Mouse (Mus musculus): Measurements from ENCODE around the gene Sf3b1. TPM values are rescaled to one million over a fixed set of nuclear protein-coding genes. Genes with fewer than 3 reads are reported as not detected.
"Not testable (repeated sequence)": the region's sequence is repeated elsewhere in the genome, so short reads cannot be mapped to it uniquely, and the experiment has no call there.

Gene Sf3b1
- polyA plus RNA-seq, 1 experiment: 250 TPM

DNA sequence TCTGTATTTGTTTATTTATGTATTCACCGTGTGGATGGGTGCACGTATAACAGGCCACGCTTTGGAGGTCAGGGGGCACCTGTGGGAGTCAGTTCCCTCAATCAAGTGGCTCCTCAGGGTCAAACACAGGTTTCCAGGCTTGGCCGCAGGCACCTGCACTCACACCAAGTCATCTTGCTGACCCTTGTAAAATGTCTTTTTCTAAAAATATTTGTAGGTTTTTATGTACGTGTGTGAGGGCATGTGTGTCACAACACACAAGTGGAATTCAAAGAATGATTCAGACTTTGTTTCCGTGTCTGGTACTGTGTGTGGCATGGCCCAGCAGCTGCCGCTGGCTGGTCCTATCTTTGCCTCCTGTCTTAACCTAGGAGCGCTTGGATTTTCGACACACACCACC is 65.6 kb downstream of the Sf3b1 start:
- TF ChIP-seq POLR2A (IDR thresholded peaks at IDR 0.05; ENCODE audit: borderline replicate concordance, low read depth, low read length) (no peak), CTCF (IDR thresholded peaks at IDR 0.05; ENCODE audit: low read depth, low read length) (no peak)
- H3K4me1 ChIP-seq (ENCODE audit: control insufficient read depth, insufficient read depth, low read length): no peaks in the 10 kb centered on the region
- H3K4me3 ChIP-seq (ENCODE audit: insufficient read depth, low read length): no peak overlapping the region
- H3K27ac ChIP-seq (ENCODE audit: insufficient read depth, low read depth, low read length): no peak overlapping the region

- TF ChIP-seq CTCF (IDR thresholded peaks at IDR 0.05; ENCODE audit: low read depth, low read length) (no peak), POLR2A (IDR thresholded peaks at IDR 0.05; ENCODE audit: borderline replicate concordance, low read depth, low read length) (no peak)
These were observed 66.6 kb downstream of the Sf3b1 start for GRCm38 (mm10) chr1:54960613-54961165.

DNA sequence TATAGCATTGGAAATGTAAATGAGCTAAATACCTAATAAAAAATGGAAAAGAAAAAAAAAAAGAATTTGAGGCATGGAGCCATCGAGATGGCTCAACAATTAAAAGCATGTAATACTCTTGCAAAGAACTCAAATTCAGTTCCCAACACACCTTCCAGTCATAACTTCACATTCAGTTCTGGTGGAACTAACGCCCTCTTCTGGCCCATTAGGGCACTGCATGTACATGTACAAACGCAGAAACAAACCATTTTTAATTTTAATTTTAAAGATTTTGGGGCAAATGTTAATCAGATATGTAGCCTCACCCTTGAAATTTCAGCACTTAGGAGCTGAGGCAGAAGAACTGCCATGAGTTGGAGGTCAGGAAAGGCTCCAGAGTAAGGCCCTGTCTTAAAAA is 68.8 kb downstream of the Sf3b1 start:
- no peaks in the 10 kb centered on the region for H3K4me1 ChIP-seq (ENCODE audit: control insufficient read depth, insufficient read depth, low read length)
- no peak overlapping the region for H3K4me3 ChIP-seq (ENCODE audit: insufficient read depth, low read length)
- H3K27ac ChIP-seq (ENCODE audit: insufficient read depth, low read depth, low read length): no peak overlapping the region
- TF ChIP-seq CTCF (IDR thresholded peaks at IDR 0.05; ENCODE audit: low read depth, low read length) (no peak), POLR2A (IDR thresholded peaks at IDR 0.05; ENCODE audit: borderline replicate concordance, low read depth, low read length) (no peak)

More at GRCm38 (mm10) chr1:54960613-54961165, 66.6 kb downstream of the Sf3b1 start:
- Histone ChIP-seq H3K4me3 (ENCODE audit: insufficient read depth, low read length) (no peak overlapping the region), H3K27ac (ENCODE audit: insufficient read depth, low read depth, low read length) (no peak overlapping the region), H3K4me1 (ENCODE audit: control insufficient read depth, insufficient read depth, low read length) (no peaks in the 10 kb centered on the region)

DNA sequence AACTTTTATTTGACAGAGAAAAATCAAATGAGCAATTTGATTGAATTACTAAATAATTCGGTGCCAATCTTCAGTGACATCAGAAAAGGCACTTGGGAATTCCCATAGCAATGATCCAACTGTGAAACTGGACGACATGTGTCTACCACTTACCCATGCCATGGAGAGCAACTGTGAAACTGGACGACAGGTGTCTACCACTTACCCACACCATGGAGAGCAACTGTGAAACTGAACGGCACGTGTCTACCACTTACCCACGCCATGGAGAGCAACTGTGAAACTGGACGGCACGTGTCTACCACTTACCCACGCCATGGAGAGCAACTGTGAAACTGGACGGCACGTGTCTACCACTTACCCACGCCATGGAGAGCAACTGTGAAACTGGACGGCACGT is 70.3 kb downstream of the Sf3b1 start:
- H3K27ac ChIP-seq (ENCODE audit: insufficient read depth, low read depth, low read length); H3K4me3 ChIP-seq (ENCODE audit: insufficient read depth, low read length); H3K4me1 ChIP-seq (ENCODE audit: control insufficient read depth, insufficient read depth, low read length): not testable (repeated sequence)

GRCm38 (mm10) chr1:54954856-54955255 is 72.4 kb downstream of the Sf3b1 start:
- H3K4me1 ChIP-seq (ENCODE audit: control insufficient read depth, insufficient read depth, low read length): no peaks in the 10 kb centered on the region
- H3K4me3 ChIP-seq (ENCODE audit: insufficient read depth, low read length): no peak overlapping the region
- H3K27ac ChIP-seq (ENCODE audit: insufficient read depth, low read depth, low read length): no peak overlapping the region
- TF ChIP-seq CTCF (IDR thresholded peaks at IDR 0.05; ENCODE audit: low read depth, low read length): no peak
- TF ChIP-seq POLR2A (IDR thresholded peaks at IDR 0.05; ENCODE audit: borderline replicate concordance, low read depth, low read length): no peak

DNA sequence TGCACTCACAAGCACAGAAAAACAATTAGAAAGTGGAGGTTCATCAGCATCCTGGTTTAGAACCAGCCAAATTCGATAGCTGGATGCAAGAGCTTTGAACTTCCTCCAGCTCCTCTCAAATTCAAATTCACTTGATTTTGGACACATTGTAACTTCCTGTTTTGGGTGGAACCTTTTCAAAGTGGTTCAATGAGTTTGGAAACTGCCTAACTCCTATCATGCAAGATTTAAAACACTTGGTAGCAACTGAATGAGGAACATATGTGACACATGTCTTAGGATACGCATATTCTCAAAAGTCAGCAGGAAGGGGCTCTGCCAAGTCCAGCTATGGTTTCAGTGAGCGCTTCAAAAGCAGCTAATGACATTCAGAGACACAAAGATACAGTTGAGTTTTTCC is 82.6 kb downstream of the Sf3b1 start:
- Histone ChIP-seq H3K4me1 (ENCODE audit: control insufficient read depth, insufficient read depth, low read length) (peaks cover 7% of the 10 kb centered on the region), H3K27ac (ENCODE audit: insufficient read depth, low read depth, low read length) (peak overlapping the region; percentile 28; the same call in 1 of the 2 replicates), H3K4me3 (ENCODE audit: insufficient read depth, low read length) (no peak overlapping the region)
- no peak for TF ChIP-seq POLR2A (IDR thresholded peaks at IDR 0.05; ENCODE audit: borderline replicate concordance, low read depth, low read length)
- TF ChIP-seq CTCF (IDR thresholded peaks at IDR 0.05; ENCODE audit: low read depth, low read length): no peak

DNA sequence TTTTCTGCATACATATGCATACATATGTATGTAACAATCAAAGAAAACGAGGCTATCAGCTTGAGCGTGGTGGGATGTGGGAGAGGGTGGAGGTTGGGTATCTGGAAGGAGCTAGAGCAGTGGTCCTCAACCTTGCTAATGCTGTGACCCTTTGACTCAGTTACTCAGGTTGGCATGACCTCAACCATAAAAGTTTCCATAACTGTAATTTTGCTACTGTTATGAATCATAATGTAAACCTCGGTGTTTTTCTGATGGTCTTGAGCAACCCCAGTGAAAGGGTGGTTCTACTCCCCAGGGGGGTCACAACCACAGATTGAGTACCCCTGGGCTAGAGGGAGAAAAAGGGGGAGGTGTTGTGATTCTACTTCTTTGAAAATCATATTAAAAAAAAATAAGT is 91.8 kb downstream of the Sf3b1 start:
- no peak overlapping the region for H3K27ac ChIP-seq (ENCODE audit: insufficient read depth, low read depth, low read length)
- H3K4me1 ChIP-seq (ENCODE audit: control insufficient read depth, insufficient read depth, low read length): peaks cover 22% of the 10 kb centered on the region
- no peak for TF ChIP-seq CTCF (IDR thresholded peaks at IDR 0.05; ENCODE audit: low read depth, low read length)
- TF ChIP-seq POLR2A (IDR thresholded peaks at IDR 0.05; ENCODE audit: borderline replicate concordance, low read depth, low read length): no peak
- H3K4me3 ChIP-seq (ENCODE audit: insufficient read depth, low read length): no peak overlapping the region

Other genes starting within 250 kb of the Sf3b1 start
- 66.8 and 73.9 TPM in 2 replicates for gene Ankrd44, start 101.1 kb downstream of the Sf3b1 start, polyA plus RNA-seq (2012; ENCODE audit: insufficient read depth, insufficient read length, missing spikeins)
- 8.7 and 9.0 TPM in 2 replicates for gene Coq10b, start 25.3 kb upstream of the Sf3b1 start, polyA plus RNA-seq (2012; ENCODE audit: insufficient read depth, insufficient read length, missing spikeins)
- gene Hspe1, start 60.7 kb upstream of the Sf3b1 start, polyA plus RNA-seq (2012; ENCODE audit: insufficient read depth, insufficient read length, missing spikeins): 126 and 129 TPM in 2 replicates
- 54.7 and 59.8 TPM in 2 replicates for gene Hspd1, start 60.8 kb upstream of the Sf3b1 start, polyA plus RNA-seq (2012; ENCODE audit: insufficient read depth, insufficient read length, missing spikeins)
- gene Mob4, start 103.8 kb upstream of the Sf3b1 start, polyA plus RNA-seq (2012; ENCODE audit: insufficient read depth, insufficient read length, missing spikeins): 45.4 and 48.6 TPM in 2 replicates
- gene Rftn2, start 199.3 kb upstream of the Sf3b1 start, polyA plus RNA-seq (2012; ENCODE audit: insufficient read depth, insufficient read length, missing spikeins): 2.1 and 2.8 TPM in 2 replicates
- 1.3 and 1.5 TPM in 2 replicates for gene Mars2, start 209.7 kb upstream of the Sf3b1 start, polyA plus RNA-seq (2012; ENCODE audit: insufficient read depth, insufficient read length, missing spikeins)

All from bone marrow macrophage, adult 2 months (primary cell).